Mouse (Mus musculus): ENCODE data around the gene Trpm3. TPM values are rescaled to one million over a fixed set of nuclear protein-coding genes. Genes with fewer than 3 reads are reported as not detected.

Trpm3 gene
- polyA plus RNA-seq, 1 experiment from 2014 or later, result 15.5 TPM

- Histone ChIP-seq H3K27me3 (no peaks in the 10 kb centered on the region), H3K27ac (no peak overlapping the region), H3K9me3 (no peaks in the 10 kb centered on the region), H3K9ac (replicated peaks) (no peak overlapping the region), H3K4me1 (replicated peaks) (no peaks in the 10 kb centered on the region), H3K36me3 (no peaks in the 10 kb centered on the region), H3K4me3 (replicated peaks) (no peak overlapping the region), H3K4me2 (replicated peaks) (no peak overlapping the region)
- no peak for ATAC-seq
- 75% methylated on average over 5 of the region's 5 CpGs for whole genome bisulfite sequencing
Measured at GRCm38 (mm10) chr19:22977508-22977907, 838.7 kb downstream of the Trpm3 start.

- no peak overlapping the region for H3K9ac ChIP-seq (replicated peaks)
- no peaks in the 10 kb centered on the region for H3K4me1 ChIP-seq (replicated peaks)
- H3K27me3 ChIP-seq, result no peaks in the 10 kb centered on the region
- H3K36me3 ChIP-seq, result no peaks in the 10 kb centered on the region
- no peak for ATAC-seq
- no peak overlapping the region for H3K27ac ChIP-seq
- no peaks in the 10 kb centered on the region for H3K9me3 ChIP-seq
- no peak overlapping the region for H3K4me3 ChIP-seq (replicated peaks)
- WGBS, result 92% methylated on average over 7 of the region's 7 CpGs
- H3K4me2 ChIP-seq (replicated peaks), result no peak overlapping the region
Measured at GRCm38 (mm10) chr19:22978763-22979162, 839.9 kb downstream of the Trpm3 start.

GRCm38 (mm10) chr19:22979191-22979590 is 840.3 kb downstream of the Trpm3 start:
- Histone ChIP-seq H3K4me3 (replicated peaks) (no peak overlapping the region), H3K27me3 (no peaks in the 10 kb centered on the region), H3K4me2 (replicated peaks) (no peak overlapping the region), H3K9me3 (no peaks in the 10 kb centered on the region), H3K36me3 (no peaks in the 10 kb centered on the region), H3K27ac (no peak overlapping the region), H3K4me1 (replicated peaks) (no peaks in the 10 kb centered on the region), H3K9ac (replicated peaks) (no peak overlapping the region)
- 71% methylated on average over 1 of the region's 1 CpGs for WGBS
- ATAC-seq, result no peak

GRCm38 (mm10) chr19:22987914-22988313 is 849.1 kb downstream of the Trpm3 start:
- no peak for ATAC-seq
- 96% methylated on average over 12 of the region's 12 CpGs for WGBS
- no peak overlapping the region for H3K9ac ChIP-seq (replicated peaks)

GRCm38 (mm10) chr19:22993946-22994345 is 855.1 kb downstream of the Trpm3 start:
- Histone ChIP-seq H3K4me1 (replicated peaks) (no peaks in the 10 kb centered on the region), H3K4me2 (replicated peaks) (no peak overlapping the region), H3K4me3 (replicated peaks) (no peak overlapping the region), H3K9ac (replicated peaks) (no peak overlapping the region), H3K9me3 (no peaks in the 10 kb centered on the region), H3K27ac (no peak overlapping the region), H3K36me3 (no peaks in the 10 kb centered on the region), H3K27me3 (no peaks in the 10 kb centered on the region)
- WGBS, result 82% methylated on average over 4 of the region's 4 CpGs
- ATAC-seq, result no peak

More at GRCm38 (mm10) chr19:22987914-22988313, 849.1 kb downstream of the Trpm3 start:
- H3K4me1 ChIP-seq (replicated peaks), result no peaks in the 10 kb centered on the region
- no peak overlapping the region for H3K4me3 ChIP-seq (replicated peaks)
- H3K27me3 ChIP-seq, result no peaks in the 10 kb centered on the region
- no peaks in the 10 kb centered on the region for H3K9me3 ChIP-seq
- no peak overlapping the region for H3K4me2 ChIP-seq (replicated peaks)
- H3K27ac ChIP-seq, result no peak overlapping the region
- no peaks in the 10 kb centered on the region for H3K36me3 ChIP-seq

GRCm38 (mm10) chr19:22994531-22994930 is 855.7 kb downstream of the Trpm3 start:
- no peak overlapping the region for H3K27ac ChIP-seq
- no peaks in the 10 kb centered on the region for H3K9me3 ChIP-seq
- no peak overlapping the region for H3K4me3 ChIP-seq (replicated peaks)
- no peak for ATAC-seq
- 93% methylated on average over 5 of the region's 5 CpGs for WGBS
- no peaks in the 10 kb centered on the region for H3K4me1 ChIP-seq (replicated peaks)
- H3K9ac ChIP-seq (replicated peaks), result no peak overlapping the region
- H3K36me3 ChIP-seq, result no peaks in the 10 kb centered on the region
- H3K4me2 ChIP-seq (replicated peaks), result no peak overlapping the region
- no peaks in the 10 kb centered on the region for H3K27me3 ChIP-seq

- 95% methylated on average over 1 of the region's 1 CpGs for WGBS
- H3K9me3 ChIP-seq, result no peaks in the 10 kb centered on the region
- no peaks in the 10 kb centered on the region for H3K27me3 ChIP-seq
Measured at GRCm38 (mm10) chr19:23000293-23000692, 861.4 kb downstream of the Trpm3 start.

GRCm38 (mm10) chr19:23003861-23004260 is 865.0 kb downstream of the Trpm3 start:
- no peak overlapping the region for H3K4me3 ChIP-seq (replicated peaks)
- no peak overlapping the region for H3K4me2 ChIP-seq (replicated peaks)
- H3K36me3 ChIP-seq, result no peaks in the 10 kb centered on the region
- H3K9me3 ChIP-seq, result no peaks in the 10 kb centered on the region
- H3K27ac ChIP-seq, result no peak overlapping the region
- no peak for ATAC-seq
- WGBS, result 62% methylated on average over 8 of the region's 8 CpGs
- no peaks in the 10 kb centered on the region for H3K27me3 ChIP-seq
- no peak overlapping the region for H3K9ac ChIP-seq (replicated peaks)
- no peaks in the 10 kb centered on the region for H3K4me1 ChIP-seq (replicated peaks)

More at GRCm38 (mm10) chr19:23000293-23000692, 861.4 kb downstream of the Trpm3 start:
- no peaks in the 10 kb centered on the region for H3K4me1 ChIP-seq (replicated peaks)
- H3K9ac ChIP-seq (replicated peaks), result no peak overlapping the region
- no peak overlapping the region for H3K4me2 ChIP-seq (replicated peaks)
- no peak overlapping the region for H3K27ac ChIP-seq
- no peak overlapping the region for H3K4me3 ChIP-seq (replicated peaks)
- H3K36me3 ChIP-seq, result no peaks in the 10 kb centered on the region
- no peak for ATAC-seq

- no peaks in the 10 kb centered on the region for H3K4me1 ChIP-seq (replicated peaks)
- H3K9ac ChIP-seq (replicated peaks), result no peak overlapping the region
- no peak overlapping the region for H3K27ac ChIP-seq
- H3K4me2 ChIP-seq (replicated peaks), result no peak overlapping the region
- WGBS, result 93% methylated on average over 7 of the region's 7 CpGs
- no peaks in the 10 kb centered on the region for H3K36me3 ChIP-seq
- H3K27me3 ChIP-seq, result no peaks in the 10 kb centered on the region
- no peak overlapping the region for H3K4me3 ChIP-seq (replicated peaks)
- ATAC-seq, result no peak
- H3K9me3 ChIP-seq, result no peaks in the 10 kb centered on the region
Measured at GRCm38 (mm10) chr19:23005851-23006250, 867.0 kb downstream of the Trpm3 start.

GRCm38 (mm10) chr19:23006517-23007273 is 867.8 kb downstream of the Trpm3 start:
- H3K9me3 ChIP-seq, result no peaks in the 10 kb centered on the region
- H3K36me3 ChIP-seq, result no peaks in the 10 kb centered on the region
- 75% methylated on average over 11 of the region's 11 CpGs for WGBS
- no peak for ATAC-seq
- H3K4me2 ChIP-seq (replicated peaks), result no peak overlapping the region
- no peak overlapping the region for H3K27ac ChIP-seq
- H3K9ac ChIP-seq (replicated peaks), result no peak overlapping the region
- no peaks in the 10 kb centered on the region for H3K27me3 ChIP-seq
- no peaks in the 10 kb centered on the region for H3K4me1 ChIP-seq (replicated peaks)
- H3K4me3 ChIP-seq (replicated peaks), result no peak overlapping the region

- Histone ChIP-seq H3K27ac (no peak overlapping the region), H3K4me1 (replicated peaks) (no peaks in the 10 kb centered on the region), H3K36me3 (no peaks in the 10 kb centered on the region), H3K9ac (replicated peaks) (no peak overlapping the region), H3K27me3 (no peaks in the 10 kb centered on the region), H3K9me3 (no peaks in the 10 kb centered on the region), H3K4me3 (replicated peaks) (no peak overlapping the region), H3K4me2 (replicated peaks) (no peak overlapping the region)
- 45% methylated on average over 2 of the region's 2 CpGs for WGBS
- no peak for ATAC-seq
Measured at GRCm38 (mm10) chr19:23013695-23014094, 874.8 kb downstream of the Trpm3 start.

- Histone ChIP-seq H3K9ac (replicated peaks) (no peak overlapping the region), H3K4me1 (replicated peaks) (no peaks in the 10 kb centered on the region), H3K27me3 (no peaks in the 10 kb centered on the region), H3K4me3 (replicated peaks) (no peak overlapping the region), H3K36me3 (no peaks in the 10 kb centered on the region), H3K27ac (no peak overlapping the region), H3K9me3 (no peaks in the 10 kb centered on the region), H3K4me2 (replicated peaks) (no peak overlapping the region)
- 44% methylated on average over 3 of the region's 3 CpGs for WGBS
- no peak for ATAC-seq
Measured at GRCm38 (mm10) chr19:23015516-23015915, 876.7 kb downstream of the Trpm3 start.

All from midbrain, embryonic 13.5 days (tissue).